Mouse (Mus musculus): ENCODE measurements at regions not wholly inside any gene's neighbourhood (a gene's known extent, or its start where the extent isn't known, plus 50 kb on each side); places are given as distances from the start of the nearest gene placed in this dataset.

GRCm38 (mm10) chr10:111583124-111583743 is 77.1 kb downstream of the Phlda1 start (continued):
- TF ChIP-seq UBTF (IDR thresholded peaks at IDR 0.05; ENCODE audit: low read depth, low read length) (no peak), MAFK (IDR thresholded peaks at IDR 0.05; ENCODE audit: insufficient replicate concordance, low read length) (no peak), TCF12 (IDR thresholded peaks at IDR 0.05; ENCODE audit: low read depth, low read length) (no peak), ETS1 (conservative IDR thresholded peaks at IDR 0.05; ENCODE audit: low read depth, low read length) (peak; percentile 72), TBP (conservative IDR thresholded peaks at IDR 0.05; ENCODE audit: low read depth, low read length) (no peak), GABPA (IDR thresholded peaks at IDR 0.05; ENCODE audit: insufficient replicate concordance, low read depth, low read length) (no peak), POLR2AphosphoS2 (IDR thresholded peaks at IDR 0.05; ENCODE audit: low read depth, low read length) (no peak), POLR2A (IDR thresholded peaks at IDR 0.05; ENCODE audit: low read depth, low read length) (no peak), ELF1 (IDR thresholded peaks at IDR 0.05; ENCODE audit: low read depth, low read length) (no peak), MXI1 (IDR thresholded peaks at IDR 0.05; ENCODE audit: low read depth, low read length) (no peak), ZKSCAN1 (IDR thresholded peaks at IDR 0.05; ENCODE audit: borderline replicate concordance, low read depth, low read length) (no peak), HCFC1 (IDR thresholded peaks at IDR 0.05; ENCODE audit: low read depth, low read length) (no peak), MYC (IDR thresholded peaks at IDR 0.05; ENCODE audit: low read depth, low read length) (no peak), E2F4 (IDR thresholded peaks at IDR 0.05; ENCODE audit: insufficient replicate concordance, low read depth, low read length) (no peak), ZC3H11A (IDR thresholded peaks at IDR 0.05; ENCODE audit: low read depth, low read length) (no peak), JUN (IDR thresholded peaks at IDR 0.05; ENCODE audit: insufficient read depth, low read depth, low read length) (peak; percentile 70), ZMIZ1 (IDR thresholded peaks at IDR 0.05; ENCODE audit: low read depth, low read length) (no peak), RCOR1 (conservative IDR thresholded peaks at IDR 0.05; ENCODE audit: low read depth, low read length) (no peak), MEF2A (IDR thresholded peaks at IDR 0.05; ENCODE audit: borderline replicate concordance, low read depth, low read length) (peak; percentile 94)

DNA sequence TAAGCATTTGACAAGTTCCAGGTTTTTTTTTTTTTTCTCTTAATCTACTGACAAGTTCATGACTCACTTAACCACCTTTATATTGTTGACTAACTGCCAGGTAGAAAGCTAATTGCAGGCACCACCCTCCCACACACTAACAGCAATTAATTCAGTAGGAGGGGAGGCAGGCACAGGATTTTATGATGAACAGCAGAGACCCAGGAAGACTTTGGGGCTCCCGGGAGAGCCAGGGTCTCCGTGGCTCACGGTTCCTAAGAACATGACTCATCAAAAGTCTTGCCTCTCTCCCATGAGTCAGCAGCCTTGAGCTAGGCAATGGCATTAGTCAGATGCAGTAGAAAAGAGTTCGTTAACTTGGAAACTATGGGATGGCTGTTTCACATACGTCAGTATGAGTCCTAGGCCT is 77.7 kb downstream of the Phlda1 start:
- Histone ChIP-seq H3K9me3 (replicated peaks; ENCODE audit: low read length) (no peaks in the 10 kb centered on the region), H3K27me3 (replicated peaks) (no peaks in the 10 kb centered on the region), H3K9ac (ENCODE audit: insufficient read depth, low read depth) (0 out of 2 replicates have a peak overlapping the region, but pooled peaks have one; percentile 13), H3K79me2 (replicated peaks; ENCODE audit: control insufficient read depth, extremely low read depth, insufficient read depth, poor library complexity, severe bottlenecking) (no peaks in the 10 kb centered on the region), H3K4me2 (ENCODE audit: insufficient read depth, low read depth, poor library complexity, severe bottlenecking) (peak overlapping the region; percentile 57; the same call in 1 of the 2 replicates), H3K36me3 (replicated peaks in 1 of 2; ENCODE audit: control insufficient read depth in 1 of 2, insufficient read depth in 1 of 2, low read length in 1 of 2) (no peaks in the 10 kb centered on the region), H3K27ac (ENCODE audit: insufficient read depth, low read depth) (no peak overlapping the region), H3K4me1 (ENCODE audit: control insufficient read depth in 1 of 2, insufficient read depth in 2 of 2) (peaks cover 2 to 11% of the 10 kb centered on the region in 2 experiments; a peak in 2 of 4 replicates), H3K4me3 (replicated peaks in 1 of 3; ENCODE audit: low read depth in 2 of 3, low read length in 2 of 3, poor library complexity in 1 of 3) (no peak overlapping the region)
- dilution Hi-C loops (cut with MboI; ENCODE audit: extremely low pct_ligation_motif_present, extremely low pct_unique_long_range_greater_than_20kb, low sequenced_read_pairs) = no loop called here
- TF ChIP-seq POLR2A (IDR thresholded peaks at IDR 0.05; ENCODE audit: low read depth, low read length) (no peak), MAFK (IDR thresholded peaks at IDR 0.05; ENCODE audit: insufficient replicate concordance, low read length) (peak; percentile 72; the same call in 1 of the 2 replicates)
- DNase-seq (ENCODE audit: extremely low read depth) = peak; percentile 15
- in situ Hi-C loops (cut with MboI; ENCODE audit: low pct_ligation_motif_present, low pct_unique_long_range_greater_than_20kb, low sequenced_read_pairs) = no loop called here
